Mouse (Mus musculus) embryonic facial prominence, embryonic 14.5 days (tissue): ENCODE data around the gene Tbc1d17. TPM values are rescaled to one million over a fixed set of nuclear protein-coding genes. Genes with fewer than 3 reads are reported as not detected.
A peak's percentile ranks its signal among the peaks of the same experiment; 100 is the strongest.

ENCODE experiments used
- ATAC-seq: fragments of 200-750 bp; cut with Nextera tagmentation; 2 replicates; pipeline ENCODE4 v1.8.0; 2017; ENCODE audit warnings: low read depth, moderate number of reproducible peaks, moderate TSS enrichment
- DNase-seq: peaks from one replicate; pipeline ENCODE4 v3.0.0-alpha.2; 2015; ENCODE audit warnings: low spot score
- H3K27ac ChIP-seq: fragments of 300-500 bp; sonication (generic); replicated peaks from 2 replicates; pipeline ENCODE4 v1.5.1; 2014; ENCODE audit warnings: low read depth, mild to moderate bottlenecking, low read length, moderate library complexity
- H3K27me3 ChIP-seq: fragments of 300-500 bp; sonication (generic); replicated peaks from 2 replicates; pipeline ENCODE4 v1.6.1; 2014; ENCODE audit warnings: low read length; ENCODE audit not compliant: control insufficient read depth, insufficient read depth
- H3K36me3 ChIP-seq: fragments of 300-500 bp; sonication (generic); 2 replicates; pipeline ENCODE4 v1.6.1; 2014; ENCODE audit warnings: low read length, mixed read lengths; ENCODE audit not compliant: control insufficient read depth, insufficient read depth
- H3K4me1 ChIP-seq: fragments of 300-500 bp; sonication (generic); 2 replicates; pipeline ENCODE4 v1.6.1; 2014; ENCODE audit warnings: antibody characterized with exemption, low read length; ENCODE audit not compliant: control insufficient read depth, insufficient read depth
- H3K4me2 ChIP-seq: fragments of 300-500 bp; sonication (generic); 2 replicates; pipeline ENCODE4 v1.6.1; 2014; ENCODE audit warnings: low read depth, mild to moderate bottlenecking, low read length, moderate library complexity, mixed read lengths
- H3K4me3 ChIP-seq: fragments of 300-500 bp; sonication (generic); 2 replicates; pipeline ENCODE4 v1.5.1; 2014; ENCODE audit warnings: low read depth, mild to moderate bottlenecking, low read length
- H3K9ac ChIP-seq: fragments of 300-500 bp; sonication (generic); 2 replicates; pipeline ENCODE4 v1.6.1; 2014; ENCODE audit warnings: low read depth, mild to moderate bottlenecking, low read length, moderate library complexity, mixed read lengths
- H3K9me3 ChIP-seq: fragments of 300-500 bp; sonication (generic); 2 replicates; pipeline ENCODE4 v1.6.1; 2016; ENCODE audit warnings: low read length; ENCODE audit not compliant: control insufficient read depth
- WGBS: fragments of 180-500 bp; shearing (Covaris S2); extraction: QIAGEN DNeasy Blood & Tissue Kit; methylation state at CpG from one replicate; pipeline ENCODE4 v1.1.7; 2014; 5-methylcytosine and 5-hydroxymethylcytosine counted together
- polyA plus RNA-seq: library from polyadenylated mRNA; unstranded; fragments of >200 nt; fragmentation: Nextera tagmentation; extraction: Ambion mirVana; gene quantifications from 2 replicates; pipeline ENCODE4 v1.2.1, GENCODE M21; 2014

Gene Tbc1d17
- polyA plus RNA-seq, 1 experiment from 2014 or later = 66.9 TPM

DNA sequence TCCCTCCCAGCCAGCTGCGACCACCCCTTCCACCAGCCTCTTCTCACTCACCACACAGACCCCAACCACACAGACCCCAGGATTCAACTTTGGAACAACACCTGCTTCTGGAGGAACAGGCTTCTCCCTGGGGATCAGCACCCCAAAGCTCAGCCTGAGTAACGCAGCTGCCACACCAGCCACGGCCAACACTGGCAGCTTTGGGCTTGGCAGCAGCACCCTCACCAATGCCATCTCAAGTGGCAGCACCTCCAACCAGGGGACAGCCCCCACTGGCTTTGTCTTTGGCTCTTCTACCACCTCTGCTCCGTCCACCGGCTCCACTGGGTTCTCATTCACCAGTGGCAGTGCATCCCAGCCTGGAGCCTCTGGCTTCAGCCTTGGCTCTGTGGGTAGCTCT, 20.2 kb downstream of the Tbc1d17 start:
- no peaks in the 10 kb centered on the region for H3K4me1 ChIP-seq
- H3K27me3 ChIP-seq = no peaks in the 10 kb centered on the region
- H3K9me3 ChIP-seq = no peaks in the 10 kb centered on the region
- DNase-seq = no peak
- H3K27ac ChIP-seq = no peak overlapping the region
- no peak overlapping the region for H3K4me2 ChIP-seq
- ATAC-seq = no peak
- no peak overlapping the region for H3K4me3 ChIP-seq
- H3K9ac ChIP-seq = no peak overlapping the region
- WGBS = 87% methylated on average over 5 of the region's 5 CpGs
- peaks cover 41% of the 10 kb centered on the region for H3K36me3 ChIP-seq

DNA sequence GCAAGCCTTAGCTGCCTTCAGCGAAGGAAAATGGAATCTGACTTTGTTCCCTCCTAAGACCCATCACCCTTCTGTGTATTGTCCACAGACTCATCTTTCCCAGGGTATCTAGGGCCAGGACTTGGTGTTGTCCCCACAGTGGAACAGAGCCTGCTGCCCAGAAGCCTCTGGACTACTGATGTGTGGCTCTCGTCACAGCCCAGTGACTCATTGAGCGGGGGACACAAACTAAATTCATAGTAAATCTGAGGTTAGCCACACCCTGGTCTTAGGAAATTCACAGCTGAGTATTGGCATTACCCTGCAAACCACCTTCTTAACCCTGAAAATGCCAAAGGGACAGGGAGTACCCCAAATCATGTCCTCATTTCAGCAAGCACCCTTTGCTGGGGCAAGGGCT, 22.1 kb downstream of the Tbc1d17 start:
- Histone ChIP-seq H3K4me1 (no peaks in the 10 kb centered on the region), H3K9ac (no peak overlapping the region), H3K4me2 (no peak overlapping the region), H3K4me3 (no peak overlapping the region), H3K36me3 (peaks cover 37% of the 10 kb centered on the region), H3K27ac (no peak overlapping the region), H3K9me3 (no peaks in the 10 kb centered on the region), H3K27me3 (no peaks in the 10 kb centered on the region)
- no peak for ATAC-seq
- no peak for DNase-seq
- WGBS = 79% methylated on average over 3 of the region's 3 CpGs

DNA sequence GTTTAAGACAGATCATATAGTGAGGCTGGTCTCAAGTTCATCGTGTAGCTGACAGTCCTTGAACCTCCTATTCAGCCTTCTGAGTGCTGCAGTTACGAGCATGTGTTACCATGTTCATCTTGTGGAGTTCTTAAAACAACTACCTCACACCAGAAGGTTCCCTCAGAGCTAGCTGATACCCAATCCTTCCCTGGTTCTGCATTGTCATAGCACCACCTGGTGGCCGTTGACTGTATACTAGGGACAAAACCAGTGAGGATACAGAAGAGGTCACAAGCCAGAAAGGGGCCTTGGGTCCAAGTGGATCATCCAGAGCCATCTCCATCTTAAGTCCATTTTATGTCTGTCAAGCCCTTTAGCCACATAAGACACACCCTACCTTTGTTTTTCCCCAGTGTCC, 24.0 kb downstream of the Tbc1d17 start:
- Histone ChIP-seq H3K9me3 (no peaks in the 10 kb centered on the region), H3K27ac (no peak overlapping the region), H3K4me3 (no peak overlapping the region), H3K27me3 (no peaks in the 10 kb centered on the region), H3K9ac (no peak overlapping the region), H3K4me2 (no peak overlapping the region), H3K4me1 (no peaks in the 10 kb centered on the region), H3K36me3 (peaks cover 18% of the 10 kb centered on the region)
- ATAC-seq (peak; percentile 73; the same call in 1 of the 2 replicates), DNase-seq (peak; percentile 81)
- WGBS = 26% methylated on average over 3 of the region's 3 CpGs

DNA sequence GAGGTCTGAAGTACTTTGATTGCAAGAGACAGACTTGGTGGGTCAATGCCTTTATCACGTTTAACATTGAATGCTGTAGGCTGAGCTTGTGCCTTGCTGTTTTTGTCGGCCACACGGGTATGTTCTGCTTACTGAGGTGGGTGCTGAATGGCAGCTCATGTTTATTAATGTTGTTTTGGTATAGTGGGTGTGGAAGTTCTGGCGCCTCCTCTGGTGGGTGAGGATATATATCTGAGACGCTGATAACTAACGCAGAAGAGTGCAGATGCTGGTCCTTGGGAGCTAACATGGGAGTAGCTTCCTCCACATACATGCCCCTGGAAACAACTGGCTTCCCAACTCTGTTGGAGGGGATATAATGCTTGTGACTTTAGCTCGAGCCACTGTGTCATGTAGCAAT, 25.5 kb downstream of the Tbc1d17 start:
- no peak overlapping the region for H3K4me3 ChIP-seq
- peaks cover 7% of the 10 kb centered on the region; the same call in 1 of the 2 replicates for H3K4me1 ChIP-seq
- DNase-seq (no peak), ATAC-seq (no peak)
- H3K36me3 ChIP-seq = peaks cover 3% of the 10 kb centered on the region
- no peak overlapping the region for H3K9ac ChIP-seq
- no peaks in the 10 kb centered on the region for H3K9me3 ChIP-seq
- 55% methylated on average over 7 of the region's 7 CpGs for WGBS
- H3K27me3 ChIP-seq = no peaks in the 10 kb centered on the region
- H3K27ac ChIP-seq = no peak overlapping the region
- no peak overlapping the region for H3K4me2 ChIP-seq

DNA sequence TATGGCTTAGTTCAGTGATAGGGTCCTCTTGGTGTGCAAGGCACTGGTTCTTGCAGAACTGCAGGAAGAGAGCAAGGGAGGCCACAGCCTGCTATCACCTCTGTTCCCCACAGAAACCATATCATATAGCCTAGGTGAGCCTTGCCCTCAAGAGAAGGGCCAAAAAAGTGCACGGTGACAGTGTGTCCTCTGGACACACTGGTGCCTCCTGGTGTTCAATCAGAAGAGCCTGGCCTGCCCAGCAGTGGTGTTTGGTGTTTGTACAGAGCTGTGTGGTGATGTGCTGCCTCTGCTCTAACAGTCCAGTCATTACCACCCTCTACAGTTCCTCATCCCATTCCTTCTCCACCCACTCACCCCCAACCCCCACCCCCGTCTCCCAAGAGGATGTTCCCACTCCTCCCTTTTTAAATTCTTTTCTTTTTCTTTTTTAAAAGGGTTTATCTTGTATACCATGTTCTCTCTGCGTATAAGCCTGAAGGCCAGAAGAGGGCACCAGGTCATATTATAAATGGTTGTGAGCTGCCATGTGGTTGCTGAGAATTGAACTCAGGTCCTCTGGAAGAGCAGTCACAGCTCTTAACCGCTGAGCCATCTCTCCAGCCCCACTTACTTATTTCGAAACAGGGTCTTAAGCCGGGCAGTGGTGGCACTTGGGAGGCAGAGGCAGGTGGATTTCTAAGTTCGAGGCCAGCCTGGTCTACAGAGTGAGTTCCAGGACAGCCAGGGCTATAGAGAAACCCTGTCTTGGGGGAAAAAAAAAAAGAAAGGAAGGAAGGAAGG, 27.0 kb downstream of the Tbc1d17 start:
- WGBS = 86% methylated on average over 7 of the region's 7 CpGs

DNA sequence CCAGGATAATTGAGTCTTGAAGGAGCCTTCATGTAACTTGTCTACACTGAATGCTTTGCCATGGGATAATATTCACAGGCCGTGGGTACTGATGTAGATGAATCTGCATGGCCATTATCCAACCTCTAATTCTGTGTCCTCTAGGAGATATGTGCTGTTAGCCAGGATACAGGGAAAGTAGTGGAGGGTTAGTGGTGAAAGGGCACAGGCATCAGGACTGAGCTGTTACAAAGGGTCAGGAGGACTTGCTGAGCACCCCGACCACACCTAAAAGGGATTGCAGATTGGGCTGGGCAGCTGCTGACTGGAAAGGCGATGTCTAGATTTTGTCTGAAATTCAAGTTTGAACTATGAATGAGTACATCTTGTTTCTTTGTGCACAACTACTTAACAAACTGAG, 28.4 kb downstream of the Tbc1d17 start:
- DNase-seq = no peak
- Histone ChIP-seq H3K9ac (no peak overlapping the region), H3K4me1 (peaks cover 20% of the 10 kb centered on the region)

More for the DNA sequence above, 27.0 kb downstream of the Tbc1d17 start:
- Histone ChIP-seq H3K27ac (no peak overlapping the region), H3K4me1 (peaks cover 20% of the 10 kb centered on the region), H3K4me2 (no peak overlapping the region), H3K9ac (no peak overlapping the region), H3K9me3 (no peaks in the 10 kb centered on the region), H3K4me3 (no peak overlapping the region), H3K36me3 (no peaks in the 10 kb centered on the region), H3K27me3 (no peaks in the 10 kb centered on the region)
- ATAC-seq = no peak
- DNase-seq = no peak

DNA sequence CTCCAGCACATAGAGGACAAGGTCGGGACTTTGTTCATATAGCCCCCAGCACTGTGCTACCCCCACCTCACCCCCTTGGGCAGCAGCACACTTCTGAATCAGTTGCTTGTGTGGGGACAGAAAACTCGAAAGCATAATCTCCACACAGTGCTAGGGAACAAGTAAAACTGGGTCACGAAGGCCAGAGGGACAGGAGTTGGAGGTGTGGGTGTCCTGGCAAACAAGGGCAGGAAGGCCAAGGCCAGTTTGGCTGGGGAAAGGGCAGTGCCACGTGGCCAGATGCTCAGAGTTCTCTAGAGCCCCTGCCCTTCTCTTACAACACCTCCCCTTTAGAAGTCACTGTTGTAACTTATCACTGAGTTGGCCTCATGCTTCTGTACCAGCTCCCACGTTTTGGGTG, 29.0 kb downstream of the Tbc1d17 start:
- ATAC-seq = no peak
- H3K4me2 ChIP-seq = no peak overlapping the region
- DNase-seq = no peak
- H3K4me3 ChIP-seq = 0 out of 2 replicates have a peak overlapping the region, but pooled peaks have one; percentile 86
- H3K9me3 ChIP-seq = no peaks in the 10 kb centered on the region
- WGBS = 61% methylated on average over 5 of the region's 5 CpGs
- H3K4me1 ChIP-seq = peaks cover 20% of the 10 kb centered on the region
- H3K36me3 ChIP-seq = no peaks in the 10 kb centered on the region
- H3K27ac ChIP-seq = no peak overlapping the region
- H3K27me3 ChIP-seq = no peaks in the 10 kb centered on the region
- no peak overlapping the region for H3K9ac ChIP-seq

More for the DNA sequence above, 28.4 kb downstream of the Tbc1d17 start:
- H3K9me3 ChIP-seq = no peaks in the 10 kb centered on the region
- no peak overlapping the region for H3K27ac ChIP-seq
- H3K36me3 ChIP-seq = no peaks in the 10 kb centered on the region
- 89% methylated on average over 3 of the region's 3 CpGs for WGBS
- no peak overlapping the region for H3K4me3 ChIP-seq
- no peak overlapping the region for H3K4me2 ChIP-seq
- ATAC-seq = no peak
- H3K27me3 ChIP-seq = no peaks in the 10 kb centered on the region

DNA sequence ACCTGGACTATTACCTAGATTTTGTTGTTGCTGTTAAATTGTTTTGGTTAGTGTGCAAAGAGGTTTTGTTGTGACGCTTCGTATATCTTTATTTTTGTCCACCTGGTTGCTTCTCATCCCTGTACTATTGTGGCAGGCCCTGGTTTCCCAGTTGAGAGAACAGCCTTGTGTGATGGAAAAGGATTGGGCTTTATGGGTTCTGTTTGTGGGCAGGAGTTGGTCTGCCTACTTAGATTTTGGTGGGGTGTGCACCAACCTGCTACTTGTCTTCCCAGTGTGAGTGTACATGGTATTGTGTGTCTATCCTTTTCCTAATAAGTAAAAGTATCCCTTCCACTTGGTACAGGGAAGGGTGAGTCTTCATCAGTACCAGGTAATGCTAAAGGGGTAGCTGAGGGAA, 29.5 kb downstream of the Tbc1d17 start:
- no peaks in the 10 kb centered on the region for H3K36me3 ChIP-seq
- 0 out of 2 replicates have a peak overlapping the region, but pooled peaks have one; percentile 86 for H3K4me3 ChIP-seq
- no peaks in the 10 kb centered on the region for H3K9me3 ChIP-seq
- DNase-seq (no peak), ATAC-seq (no peak)
- H3K4me1 ChIP-seq = peaks cover 20% of the 10 kb centered on the region
- H3K27me3 ChIP-seq = no peaks in the 10 kb centered on the region
- H3K9ac ChIP-seq = 0 out of 2 replicates have a peak overlapping the region, but pooled peaks have one; percentile 99
- no peak overlapping the region for H3K27ac ChIP-seq
- WGBS = 89% methylated on average over 2 of the region's 2 CpGs
- H3K4me2 ChIP-seq = peak overlapping the region; percentile 76

DNA sequence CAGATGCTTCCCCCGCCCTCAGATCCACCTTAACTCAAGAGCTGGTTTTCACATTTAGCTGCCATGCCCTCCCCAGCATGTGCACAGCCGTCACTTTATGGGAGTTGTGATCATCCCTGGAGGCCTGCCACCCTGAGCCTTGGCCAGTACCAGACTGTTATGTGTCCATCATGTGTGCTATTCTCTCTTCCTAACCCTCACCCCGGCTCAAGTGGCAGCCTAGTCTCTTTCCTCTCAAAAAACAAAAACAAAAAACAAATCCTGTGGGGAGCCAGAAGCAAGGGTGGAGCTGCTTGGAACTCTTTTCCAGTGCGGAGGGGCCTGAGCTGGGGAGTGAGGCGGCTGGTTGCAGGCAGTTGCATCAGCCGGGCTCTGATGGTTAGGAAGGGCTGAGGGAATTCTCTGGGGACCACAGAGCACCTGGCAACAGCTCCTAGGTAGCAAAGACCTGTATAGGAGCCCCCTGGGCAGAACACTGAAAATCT, 30.1 kb downstream of the Tbc1d17 start:
- peak overlapping the region; percentile 86 for H3K4me3 ChIP-seq
- no peaks in the 10 kb centered on the region for H3K9me3 ChIP-seq
- peak; percentile 60 for DNase-seq
- H3K27me3 ChIP-seq = no peaks in the 10 kb centered on the region
- peaks cover 20% of the 10 kb centered on the region for H3K4me1 ChIP-seq
- peak overlapping the region; percentile 76 for H3K4me2 ChIP-seq
- H3K27ac ChIP-seq = no peak overlapping the region; the same call in 1 of the 2 replicates
- H3K36me3 ChIP-seq = peaks cover 4% of the 10 kb centered on the region
- peak overlapping the region; percentile 99 for H3K9ac ChIP-seq
- 37% methylated on average over 6 of the region's 6 CpGs for WGBS
- no peak for ATAC-seq
